In the genomic region with DNA sequence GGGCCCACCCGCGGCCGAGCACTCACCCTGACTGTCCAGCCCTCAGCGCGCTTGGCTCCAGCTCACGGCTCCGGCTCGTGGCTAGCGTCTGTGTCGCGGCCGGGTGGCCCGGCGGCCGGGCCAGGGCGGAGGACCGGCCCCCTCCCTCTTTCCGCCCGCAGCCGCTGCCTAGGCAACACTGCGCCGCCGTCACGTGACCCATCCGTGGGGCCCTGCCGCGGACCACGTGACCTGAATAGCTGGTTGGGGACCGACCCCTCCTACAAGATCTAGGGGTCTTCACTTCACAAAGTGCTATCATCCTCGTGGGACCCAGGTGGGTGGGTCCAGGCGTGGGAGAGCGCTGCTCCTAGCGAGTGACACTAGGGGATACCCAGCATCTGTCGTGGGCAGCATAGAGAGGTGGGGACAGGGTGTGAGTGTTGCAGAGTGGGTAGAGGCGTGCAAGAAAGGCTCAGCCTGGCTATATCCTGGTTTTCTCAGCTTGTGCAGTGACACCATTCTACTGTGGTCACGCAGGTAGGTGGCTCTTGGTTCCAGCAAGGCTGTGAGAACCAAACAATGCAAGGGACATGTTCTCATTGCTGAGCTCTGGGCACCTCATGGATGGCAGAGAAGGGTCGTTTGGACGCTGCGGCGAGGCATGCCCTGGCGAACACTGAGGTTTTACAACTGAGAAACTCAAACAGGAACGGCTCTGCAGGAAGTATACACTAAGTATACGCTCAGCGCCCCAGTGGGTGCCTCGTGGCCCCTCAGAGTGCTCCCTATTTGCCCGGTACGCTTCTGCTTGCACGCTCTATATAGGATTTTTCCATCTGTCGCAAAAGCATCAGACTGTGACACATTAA, we compare ENCODE assay signal across 7 mouse cellular contexts. TPM values are rescaled to one million over a fixed set of nuclear protein-coding genes. Genes with fewer than 3 reads are reported as not detected.
DNase-seq lines count a peak whose midpoint lies in the region; ATAC-seq lines count a peak whose summit lies in the region.

Gene Orai2 (minus strand): TSS at position 202 of the 851 bp plus-strand sequence.

- intact Hi-C loops in left cerebral cortex, postnatal 4 days (cut with DNase I), result loop anchor here (5.0 kb wide), 1 partner anchor 33 kb away; the partner anchor contains the start of genes Alkbh4 and Lrwd1

- peak within 1 kb of the TSS; percentile 93 for H3K4me2 ChIP-seq in embryonic facial prominence, embryonic 12.5 days (replicated peaks)
- peak within 1 kb of the TSS; percentile 75 for H3K4me2 ChIP-seq in midbrain, embryonic 11.5 days

- peaks cover 6% of the 10 kb centered on the region; the same call in 1 of the 2 replicates for H3K36me3 ChIP-seq in embryonic facial prominence, embryonic 12.5 days
- H3K36me3 ChIP-seq in midbrain, embryonic 11.5 days (ENCODE audit: control insufficient read depth, insufficient read depth, low read length), result no peaks in the 10 kb centered on the region

- 0 out of 2 replicates have a peak, but pooled peaks cover 6% of the 10 kb centered on the region for H3K27me3 ChIP-seq in embryonic facial prominence, embryonic 12.5 days
- H3K27me3 ChIP-seq in midbrain, embryonic 11.5 days (ENCODE audit: control insufficient read depth, insufficient read depth, low read length), result no peaks in the 10 kb centered on the region

- H3K9ac ChIP-seq in embryonic facial prominence, embryonic 12.5 days, result peak within 1 kb of the TSS; percentile 78
- H3K9ac ChIP-seq in midbrain, embryonic 11.5 days (ENCODE audit: low read length), result peak within 1 kb of the TSS; percentile 67

- H3K4me1 ChIP-seq in embryonic facial prominence, embryonic 12.5 days, result peaks cover 11% of the 10 kb centered on the region; the same call in 1 of the 2 replicates
- H3K4me1 ChIP-seq in midbrain, embryonic 11.5 days (ENCODE audit: control insufficient read depth, insufficient read depth, low read length), result peaks cover 9% of the 10 kb centered on the region

- 0 out of 2 replicates have a peak within 1 kb of the TSS, but pooled peaks have one; percentile 14 for H3K27ac ChIP-seq in embryonic facial prominence, embryonic 12.5 days
- H3K27ac ChIP-seq in midbrain, embryonic 11.5 days (ENCODE audit: low read depth, low read length), result no peak within 1 kb of the TSS; the same call in 1 of the 2 replicates

- ATAC-seq in embryonic facial prominence, embryonic 12.5 days (ENCODE audit: insufficient number of reproducible peaks, insufficient read depth, low FRiP score, low TSS enrichment), result peak; percentile 86
- ATAC-seq in midbrain, embryonic 11.5 days (ENCODE audit: low FRiP score), result peak; percentile 94

- H3K9me3 ChIP-seq in embryonic facial prominence, embryonic 12.5 days, result 0 out of 2 replicates have a peak, but pooled peaks cover 3% of the 10 kb centered on the region
- peaks cover 5% of the 10 kb centered on the region for H3K9me3 ChIP-seq in midbrain, embryonic 11.5 days (ENCODE audit: control insufficient read depth, low read length)

- WGBS in embryonic facial prominence, embryonic 12.5 days, result 6% methylated on average over 49 of the region's 49 CpGs
- WGBS in midbrain, embryonic 11.5 days, result 7% methylated on average over 46 of the region's 49 CpGs

- peak within 1 kb of the TSS; percentile 63 for H3K4me3 ChIP-seq in embryonic facial prominence, embryonic 12.5 days
- peak within 1 kb of the TSS; percentile 43 for H3K4me3 ChIP-seq in midbrain, embryonic 11.5 days (ENCODE audit: low read depth, low read length)

- peak; percentile 74 for DNase-seq in adrenal gland, postnatal 25 days
- DNase-seq in heart, adult 11 months, result peak; percentile 99
- peak; percentile 70 for DNase-seq in kidney, adult 11 months
- DNase-seq in left cerebral cortex, postnatal 4 days, result peak; percentile 90
- DNase-seq in midbrain, embryonic 11.5 days (ENCODE audit: low spot score, missing footprints), result peak; percentile 98
- DNase-seq in skeletal muscle tissue, adult 2 months (ENCODE audit: low read depth, low spot score), result peak; percentile 32

RNA-seq across cellular contexts. Expression of gene Orai2, which starts in this region (rescaled TPM):
- total RNA-seq in adrenal gland, postnatal 25 days (2021), result 1.8 and 2.5 TPM in 2 replicates
- polyA plus RNA-seq in embryonic facial prominence, embryonic 12.5 days (2016; fragmentation: Nextera tagmentation; extraction: Ambion mirVana), result 12.6 and 13.1 TPM in 2 replicates
- 10 to 100 TPM; 56.5 to 58.2 TPM for total RNA-seq in left cerebral cortex, postnatal 4 days (2021)
- 7.5 and 8.5 TPM in 2 replicates for polyA plus RNA-seq in midbrain, embryonic 11.5 days (2014; fragmentation: Nextera tagmentation; extraction: Ambion mirVana)

Comparison
In these comparisons a context has a peak if more than half of its experiments do, and no peak if none do; other contexts are left out.
1. RNA of gene Orai2 (total RNA-seq): 56.5 to 58.2 TPM in left cerebral cortex, postnatal 4 days; 1.8 to 2.5 TPM in adrenal gland, postnatal 25 days; every median in the first group is over 10 times any median in the second.
2. DNase-seq: peak in every context shown above with its lines; median percentile 99 in heart, adult 11 months; 98 in midbrain, embryonic 11.5 days; 90 in left cerebral cortex, postnatal 4 days; 74 in adrenal gland, postnatal 25 days; 70 in kidney, adult 11 months; 32 in skeletal muscle tissue, adult 2 months.